Mouse (Mus musculus) layer of hippocampus, adult 2 months (tissue): Measurements from ENCODE around the gene Thap8. TPM values are rescaled to one million over a fixed set of nuclear protein-coding genes. Genes with fewer than 3 reads are reported as not detected.

Experiments
- DNase-seq, 2 experiments: peaks; one replicate each; pipeline ENCODE4 v3.0.0; 2022; ENCODE audit warnings: low spot score in 2 of 2
- H3K27ac ChIP-seq: fragments of 200-600 bp; 2 replicates; pipeline ENCODE4 v1.8.1; 2022
- H3K4me3 ChIP-seq: fragments of 200-600 bp; 2 replicates; pipeline ENCODE4 v1.8.1; 2022; ENCODE audit warnings: mild to moderate bottlenecking
- CTCF ChIP-seq: fragments of 200-600 bp; conservative IDR thresholded peaks from 2 replicates; pipeline ENCODE4 v1.8.1; 2022; ENCODE audit warnings: antibody characterized with exemption, mild to moderate bottlenecking, moderate library complexity
- total RNA-seq, 2 experiments: library from RNA; stranded (reverse); gene quantifications; 2 replicates each; pipeline ENCODE4 v1.2.3; 2021

Gene Thap8
- total RNA-seq, 2 experiments from 2014 or later, result 0.44 to 0.56 TPM

DNA sequence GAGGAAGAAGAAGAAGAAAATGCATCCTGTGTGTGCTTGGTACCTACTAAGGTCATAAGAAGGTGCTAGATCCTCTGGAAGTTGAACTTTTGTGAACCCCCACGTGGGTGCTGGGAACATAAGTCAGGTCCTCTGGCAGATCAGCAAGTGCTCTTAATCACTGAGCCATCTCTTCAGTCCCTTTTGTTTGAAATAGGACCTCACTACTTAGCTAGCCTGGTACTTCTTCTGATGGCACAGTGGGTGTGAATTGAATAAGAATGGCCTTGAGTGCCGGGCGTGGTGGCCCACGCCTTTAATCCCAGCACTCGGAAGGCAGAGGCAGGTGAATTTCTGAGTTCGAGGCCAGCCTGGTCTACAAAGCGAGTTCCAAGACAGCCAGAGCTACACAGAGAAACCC, 14.0 kb upstream of the Thap8 start:
- H3K27ac ChIP-seq, result no peak overlapping the region
- TF ChIP-seq CTCF, result no peak

DNA sequence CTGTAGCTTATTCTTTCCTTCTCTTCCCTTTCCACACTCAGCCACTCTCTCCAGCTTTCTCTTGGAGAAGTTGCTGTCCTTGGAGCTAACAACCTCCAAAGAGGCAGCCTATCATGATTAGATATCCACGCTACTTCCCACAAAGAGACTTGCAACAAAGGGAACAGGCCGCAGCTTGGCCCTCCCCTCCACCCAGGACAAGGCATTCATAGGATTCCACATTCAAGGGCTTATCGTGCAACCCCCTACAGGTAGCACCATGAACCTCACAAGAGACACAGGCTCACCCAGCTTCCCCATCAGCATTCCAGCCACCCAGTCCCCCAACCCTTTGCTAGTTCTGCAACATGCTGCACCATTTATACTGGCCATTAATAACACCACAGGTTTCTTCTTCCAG, 13.1 kb upstream of the Thap8 start:
- no peak for TF ChIP-seq CTCF
- Histone ChIP-seq H3K4me3 (no peak overlapping the region), H3K27ac (no peak overlapping the region)
- DNase-seq, result no peak

More for the DNA sequence above, 14.0 kb upstream of the Thap8 start:
- no peak for DNase-seq
- no peak overlapping the region for H3K4me3 ChIP-seq

DNA sequence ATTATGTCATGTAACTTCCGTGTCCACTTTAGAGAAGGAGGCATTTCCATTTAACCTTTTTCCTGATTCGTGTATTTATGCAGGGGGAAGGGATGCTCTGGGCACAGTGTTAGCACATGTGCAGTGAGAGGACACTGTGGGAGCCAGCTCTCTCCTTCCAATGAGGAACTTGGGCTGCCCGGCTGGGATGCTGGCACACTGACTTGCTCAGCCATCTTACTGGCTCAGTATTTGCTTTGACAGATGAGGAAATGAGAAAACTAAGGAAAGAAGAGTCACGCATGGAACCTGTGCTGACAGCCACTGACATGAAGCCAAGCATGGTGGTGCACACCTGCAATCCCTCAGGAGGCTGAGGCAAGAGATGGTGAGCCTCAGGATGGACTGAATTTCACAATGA, 10.3 kb upstream of the Thap8 start:
- Histone ChIP-seq H3K4me3 (no peak overlapping the region), H3K27ac (no peak overlapping the region)
- DNase-seq, result no peak
- TF ChIP-seq CTCF, result no peak

DNA sequence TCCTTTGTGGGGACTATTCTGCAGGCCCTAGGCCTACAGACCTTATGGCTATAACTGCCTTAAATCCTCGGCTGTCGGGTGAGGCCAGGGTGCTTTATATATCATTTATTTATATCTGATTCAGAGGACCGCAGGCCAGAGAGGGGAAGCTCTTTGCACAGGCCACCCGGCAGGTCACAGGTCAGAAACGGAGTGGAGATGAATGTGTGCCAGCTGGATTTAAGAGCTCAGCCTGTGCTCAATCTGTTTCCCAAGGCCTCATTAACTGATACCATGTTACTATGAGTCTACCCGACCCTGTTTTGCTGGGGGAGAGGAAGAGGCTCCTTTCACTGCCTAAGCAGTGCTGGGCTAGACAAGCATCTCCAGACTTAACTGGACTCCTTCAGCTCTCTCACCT, 5.5 kb upstream of the Thap8 start:
- no peak overlapping the region for H3K27ac ChIP-seq
- no peak overlapping the region for H3K4me3 ChIP-seq
- TF ChIP-seq CTCF, result no peak
- no peak for DNase-seq

DNA sequence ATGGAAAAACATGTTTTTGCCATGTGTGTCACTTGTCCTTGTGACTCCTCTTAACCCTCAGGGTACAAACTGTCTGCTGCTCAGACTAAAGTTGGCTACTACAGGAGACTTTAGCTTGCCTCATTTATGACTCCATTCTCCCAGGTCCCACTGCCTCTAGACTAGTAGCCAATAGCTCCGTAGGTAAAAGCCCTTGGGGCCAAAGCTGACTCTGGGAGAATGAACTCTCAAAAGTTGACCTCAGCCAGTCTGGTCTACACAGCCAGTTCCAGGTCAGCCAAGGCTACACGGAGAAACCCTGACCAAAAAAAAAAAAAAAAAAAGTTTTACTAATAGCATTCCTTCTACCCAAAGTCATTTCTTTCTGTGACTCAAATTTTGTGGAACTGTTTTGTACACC, 983 bp upstream of the Thap8 start:
- TF ChIP-seq CTCF, result no peak
- H3K4me3 ChIP-seq, result no peak overlapping the region
- DNase-seq, result no peak

GRCm38 (mm10) chr7:30279536-30279935, 358 bp upstream of the Thap8 start:
- Histone ChIP-seq H3K27ac (0 out of 2 replicates have a peak overlapping the region, but pooled peaks have one; percentile 95), H3K4me3 (peak overlapping the region; percentile 86)
- no peak for DNase-seq
- TF ChIP-seq CTCF, result no peak

More for the DNA sequence above, 983 bp upstream of the Thap8 start:
- no peak overlapping the region for H3K27ac ChIP-seq

DNA sequence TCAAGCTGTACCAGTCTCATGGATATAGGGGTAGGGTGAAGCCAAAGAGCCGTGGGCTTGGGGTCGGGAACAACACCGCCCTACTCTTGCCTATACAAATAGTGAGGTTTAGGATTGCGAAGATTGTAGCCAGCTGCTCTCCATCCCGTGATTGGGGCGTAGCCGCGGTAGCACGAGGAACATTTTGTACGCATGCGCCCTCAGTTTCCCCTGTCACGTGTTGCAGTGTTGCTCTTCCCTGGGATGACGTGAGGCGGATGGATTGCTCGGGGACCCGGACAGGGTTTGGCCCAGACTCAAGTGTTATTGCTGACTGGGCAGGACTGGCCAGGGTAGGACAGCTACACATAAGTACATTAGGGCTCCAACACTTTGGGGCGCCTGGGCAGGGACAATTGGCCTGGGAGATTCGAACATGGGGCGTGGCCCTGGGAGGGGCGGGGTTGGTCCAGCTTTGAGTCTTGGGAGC, 810 bp downstream of the Thap8 start:
- peak; percentile 83 to 87 for DNase-seq
- Histone ChIP-seq H3K4me3 (peak overlapping the region; percentile 86), H3K27ac (peak overlapping the region; percentile 95)
- TF ChIP-seq CTCF, result no peak

DNA sequence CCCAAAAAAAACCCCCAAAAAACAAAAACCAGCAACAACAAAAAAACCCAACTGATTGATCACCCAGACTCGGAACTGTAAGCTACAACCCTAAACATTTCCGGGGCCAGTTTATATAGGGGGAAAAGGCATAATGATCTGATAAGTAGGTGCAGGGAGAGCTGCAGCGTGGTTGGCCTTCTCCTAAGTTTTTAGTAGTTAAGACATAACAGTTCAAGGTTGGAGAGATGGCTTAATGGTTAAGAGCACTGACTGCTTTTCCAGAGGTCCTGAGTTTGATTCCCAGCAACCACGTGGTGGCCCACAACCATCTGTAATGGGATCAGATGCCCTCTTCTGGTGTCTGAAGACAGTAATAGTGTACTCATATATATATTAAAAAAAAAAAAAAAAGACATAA, 1.6 kb downstream of the Thap8 start:
- no peak for DNase-seq
- Histone ChIP-seq H3K27ac (no peak overlapping the region), H3K4me3 (no peak overlapping the region)
- TF ChIP-seq CTCF, result no peak

GRCm38 (mm10) chr7:30282740-30283139, 2.8 kb downstream of the Thap8 start:
- no peak overlapping the region for H3K4me3 ChIP-seq
- no peak for DNase-seq
- TF ChIP-seq CTCF, result no peak
- no peak overlapping the region for H3K27ac ChIP-seq

DNA sequence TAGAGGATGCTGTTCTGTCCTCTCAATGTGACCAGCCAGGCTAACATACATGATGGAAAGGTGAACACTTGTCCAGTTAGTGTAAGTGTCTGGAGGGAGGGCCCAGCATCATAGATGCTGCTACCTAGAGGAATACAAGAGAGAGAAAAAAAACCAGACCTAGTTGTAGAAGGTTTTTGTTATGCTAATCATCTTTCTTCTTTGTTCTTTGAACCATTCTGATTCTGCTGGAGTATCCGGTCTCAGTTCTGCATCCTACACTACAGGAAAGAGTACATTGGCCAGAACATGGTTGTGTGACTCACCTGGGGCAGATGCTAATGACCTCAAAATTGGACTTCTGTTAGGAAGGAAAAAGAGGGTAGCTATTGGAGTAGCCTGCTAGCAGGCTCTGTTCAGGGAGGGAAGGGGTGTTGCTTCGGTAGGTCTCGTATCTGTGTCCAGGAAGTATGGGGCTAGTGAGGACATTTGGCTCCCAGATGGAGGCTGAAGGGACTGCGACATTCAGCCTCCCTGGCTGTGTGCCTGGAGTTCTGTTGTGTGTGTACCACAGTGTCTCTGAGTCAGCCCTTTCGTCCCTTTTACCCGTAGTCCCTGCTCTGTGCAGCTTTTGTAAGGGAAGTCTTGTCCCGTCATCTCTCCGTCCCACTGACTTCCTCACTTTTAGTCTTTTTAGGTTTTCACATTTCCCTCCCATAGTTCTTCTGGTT, 7.0 kb downstream of the Thap8 start:
- H3K27ac ChIP-seq, result no peak overlapping the region
- no peak for DNase-seq
- no peak overlapping the region for H3K4me3 ChIP-seq
- no peak for TF ChIP-seq CTCF

DNA sequence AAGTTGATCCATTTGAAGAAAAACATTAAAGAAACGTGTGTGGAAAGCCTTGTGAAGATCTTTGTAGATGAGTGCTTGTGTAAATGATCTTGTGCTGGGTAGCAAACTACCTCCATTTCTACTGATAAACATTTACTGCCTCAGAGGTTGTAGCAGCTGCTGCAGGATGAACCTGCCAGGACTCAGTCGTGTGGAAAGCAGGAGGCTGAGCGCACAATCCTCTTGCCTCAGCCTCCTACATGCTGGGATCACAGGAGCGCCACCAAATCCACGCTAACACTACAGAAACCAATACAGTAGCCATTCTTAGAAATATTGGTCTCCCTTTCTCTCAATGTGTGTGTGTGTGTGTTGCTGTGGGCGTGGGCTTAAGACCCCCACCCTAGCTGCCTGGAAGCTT, 8.2 kb downstream of the Thap8 start:
- no peak for DNase-seq
- no peak for TF ChIP-seq CTCF
- no peak overlapping the region for H3K4me3 ChIP-seq
- no peak overlapping the region for H3K27ac ChIP-seq

- TF ChIP-seq CTCF, result no peak
- Histone ChIP-seq H3K27ac (peak overlapping the region; percentile 4; the same call in 1 of the 2 replicates), H3K4me3 (no peak overlapping the region)
- no peak for DNase-seq
These were observed 9.3 kb downstream of the Thap8 start for GRCm38 (mm10) chr7:30289071-30289713.

GRCm38 (mm10) chr7:30289714-30290399, 10.0 kb downstream of the Thap8 start:
- TF ChIP-seq CTCF, result peak; percentile 42
- Histone ChIP-seq H3K4me3 (no peak overlapping the region), H3K27ac (peak overlapping the region; percentile 4; the same call in 1 of the 2 replicates)
- DNase-seq, result no peak
